Mouse (Mus musculus): ENCODE measurements around the gene Atf4.
A peak's percentile ranks its signal among the peaks of the same experiment; 100 is the strongest.

The Atf4 gene

DNA sequence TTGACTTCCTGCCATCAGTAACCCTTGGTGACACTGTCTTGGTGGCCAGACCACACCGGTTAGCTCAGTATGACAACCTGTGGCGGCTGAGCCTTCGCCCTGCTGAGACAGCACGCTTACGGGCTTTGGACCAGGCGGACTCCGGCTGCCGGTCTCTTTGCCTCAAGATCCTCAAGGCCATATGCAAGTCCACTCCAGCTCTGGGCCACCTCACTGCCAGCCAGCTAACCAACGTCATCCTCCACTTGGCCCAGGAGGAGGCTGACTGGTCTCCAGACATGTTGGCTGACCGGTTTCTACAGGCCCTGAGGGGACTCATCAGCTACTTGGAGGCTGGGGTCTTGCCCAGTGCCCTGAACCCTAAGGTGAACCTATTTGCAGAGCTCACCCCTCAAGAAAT, 5.3 kb upstream of the Atf4 start:
- DNase-seq (ENCODE audit: low read depth, low spot score), result no peak

GRCm38 (mm10) chr15:80250586-80250985, 4.4 kb upstream of the Atf4 start:
- DNase-seq (ENCODE audit: low read depth, low spot score), result no peak

GRCm38 (mm10) chr15:80253530-80253929, 1.5 kb upstream of the Atf4 start:
- DNase-seq (ENCODE audit: low read depth, low spot score), result no peak

GRCm38 (mm10) chr15:80254207-80254606, 777 bp upstream of the Atf4 start:
- no peak for DNase-seq (ENCODE audit: low read depth, low spot score)

GRCm38 (mm10) chr15:80255646-80256121, 700 bp downstream of the Atf4 start:
- DNase-seq (ENCODE audit: low read depth, low spot score), result peak; percentile 84

DNA sequence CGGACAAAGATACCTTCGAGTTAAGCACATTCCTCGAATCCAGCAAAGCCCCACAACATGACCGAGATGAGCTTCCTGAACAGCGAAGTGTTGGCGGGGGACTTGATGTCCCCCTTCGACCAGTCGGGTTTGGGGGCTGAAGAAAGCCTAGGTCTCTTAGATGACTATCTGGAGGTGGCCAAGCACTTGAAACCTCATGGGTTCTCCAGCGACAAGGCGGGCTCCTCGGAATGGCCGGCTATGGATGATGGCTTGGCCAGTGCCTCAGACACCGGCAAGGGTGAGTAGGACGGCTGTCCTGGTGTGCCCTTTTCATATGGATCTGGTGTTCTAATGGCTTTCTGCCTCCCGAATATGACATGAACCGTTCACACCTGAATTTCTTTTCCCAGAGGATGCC, 1.3 kb downstream of the Atf4 start:
- no peak for DNase-seq (ENCODE audit: low read depth, low spot score)

- no peak for DNase-seq (ENCODE audit: low read depth, low spot score)
Observed at GRCm38 (mm10) chr15:80256656-80257601, 1.9 kb downstream of the Atf4 start.

DNA sequence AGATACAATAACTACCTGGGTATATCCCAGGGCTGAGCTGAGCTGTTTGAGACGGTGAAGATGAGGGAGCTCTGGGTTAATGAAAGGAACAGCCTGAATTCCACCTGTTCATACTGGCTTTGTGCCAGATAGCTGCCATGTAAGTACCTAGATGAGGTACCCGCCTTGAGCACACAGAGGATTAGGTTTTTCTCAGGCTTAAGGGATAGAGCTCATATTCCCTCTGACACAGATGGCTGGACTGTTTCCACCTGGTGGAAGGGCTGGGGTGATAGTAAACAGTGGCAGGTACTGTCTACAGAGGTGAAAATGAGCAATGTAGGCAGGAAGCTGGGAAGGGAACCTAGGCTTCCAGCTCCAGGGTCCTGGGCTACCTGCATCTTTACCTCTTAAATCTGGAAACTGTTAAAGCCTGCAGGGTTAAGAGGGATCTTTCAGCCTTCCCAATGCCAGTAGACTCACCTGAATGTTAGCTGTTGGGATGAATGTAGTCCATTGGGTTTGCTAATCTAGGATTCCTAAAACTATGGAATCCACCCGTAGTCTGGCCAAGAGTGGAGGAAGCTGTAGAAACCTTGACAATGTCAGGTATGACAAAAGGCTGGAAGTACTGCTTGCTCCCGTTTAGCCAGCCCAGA, 2.7 kb downstream of the Atf4 start:
- DNase-seq (ENCODE audit: low read depth, low spot score), result no peak

GRCm38 (mm10) chr15:80258240-80259170, 3.5 kb downstream of the Atf4 start:
- no peak for DNase-seq (ENCODE audit: low read depth, low spot score)

DNA sequence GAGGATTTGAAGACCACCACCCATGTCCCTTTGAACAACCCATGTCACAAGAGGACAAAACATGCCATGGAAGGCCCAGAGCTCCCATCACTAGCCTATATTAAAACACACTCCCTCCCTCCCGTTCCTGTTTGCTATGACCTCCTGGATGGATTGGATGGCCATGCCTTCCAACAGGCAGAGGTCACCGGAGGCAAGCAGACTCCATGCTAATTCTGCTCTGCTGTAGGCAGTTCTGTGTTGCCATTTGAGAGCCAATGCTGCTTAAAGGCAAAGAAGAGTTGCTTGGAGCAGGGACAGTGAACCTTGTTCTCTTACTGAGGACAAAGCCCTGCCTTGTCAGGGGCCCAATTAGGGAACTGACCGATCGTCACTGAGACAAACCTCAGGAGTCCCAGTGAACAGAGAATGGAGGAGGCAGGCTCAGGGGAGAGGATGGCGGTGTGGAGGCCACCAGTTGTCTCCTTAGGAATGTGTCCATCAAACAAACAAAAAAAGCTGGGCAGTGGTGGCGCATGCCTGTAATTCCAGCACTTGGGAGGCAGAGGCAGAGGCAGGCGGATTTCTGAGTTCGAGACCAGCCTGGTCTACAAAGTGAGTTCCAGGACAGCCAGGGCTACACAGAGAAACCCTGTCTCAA, 4.5 kb downstream of the Atf4 start:
- no peak for DNase-seq (ENCODE audit: low read depth, low spot score)

GRCm38 (mm10) chr15:80260677-80261076, 5.7 kb downstream of the Atf4 start:
- peak; percentile 85 for DNase-seq (ENCODE audit: low read depth, low spot score)

DNA sequence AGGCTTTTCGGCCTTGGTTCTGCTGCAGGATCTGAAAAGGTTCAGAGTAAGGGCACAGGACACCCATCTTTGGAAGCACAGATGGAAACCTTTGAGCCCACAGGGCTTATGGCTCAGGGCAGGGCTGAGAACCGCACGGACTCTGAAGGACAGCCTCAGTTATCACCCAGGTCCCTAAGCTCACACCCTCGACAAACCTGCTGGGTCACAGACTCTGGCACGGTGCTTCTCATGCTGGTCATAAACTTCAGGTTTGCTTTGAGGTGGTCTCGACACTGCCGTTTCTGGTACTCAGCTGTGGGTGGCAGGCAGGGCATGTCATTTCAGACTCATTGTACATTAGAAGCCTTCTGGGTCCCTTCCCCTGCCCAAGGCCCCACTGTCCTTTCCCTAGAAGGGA, 6.1 kb downstream of the Atf4 start:
- DNase-seq (ENCODE audit: low read depth, low spot score), result no peak

DNA sequence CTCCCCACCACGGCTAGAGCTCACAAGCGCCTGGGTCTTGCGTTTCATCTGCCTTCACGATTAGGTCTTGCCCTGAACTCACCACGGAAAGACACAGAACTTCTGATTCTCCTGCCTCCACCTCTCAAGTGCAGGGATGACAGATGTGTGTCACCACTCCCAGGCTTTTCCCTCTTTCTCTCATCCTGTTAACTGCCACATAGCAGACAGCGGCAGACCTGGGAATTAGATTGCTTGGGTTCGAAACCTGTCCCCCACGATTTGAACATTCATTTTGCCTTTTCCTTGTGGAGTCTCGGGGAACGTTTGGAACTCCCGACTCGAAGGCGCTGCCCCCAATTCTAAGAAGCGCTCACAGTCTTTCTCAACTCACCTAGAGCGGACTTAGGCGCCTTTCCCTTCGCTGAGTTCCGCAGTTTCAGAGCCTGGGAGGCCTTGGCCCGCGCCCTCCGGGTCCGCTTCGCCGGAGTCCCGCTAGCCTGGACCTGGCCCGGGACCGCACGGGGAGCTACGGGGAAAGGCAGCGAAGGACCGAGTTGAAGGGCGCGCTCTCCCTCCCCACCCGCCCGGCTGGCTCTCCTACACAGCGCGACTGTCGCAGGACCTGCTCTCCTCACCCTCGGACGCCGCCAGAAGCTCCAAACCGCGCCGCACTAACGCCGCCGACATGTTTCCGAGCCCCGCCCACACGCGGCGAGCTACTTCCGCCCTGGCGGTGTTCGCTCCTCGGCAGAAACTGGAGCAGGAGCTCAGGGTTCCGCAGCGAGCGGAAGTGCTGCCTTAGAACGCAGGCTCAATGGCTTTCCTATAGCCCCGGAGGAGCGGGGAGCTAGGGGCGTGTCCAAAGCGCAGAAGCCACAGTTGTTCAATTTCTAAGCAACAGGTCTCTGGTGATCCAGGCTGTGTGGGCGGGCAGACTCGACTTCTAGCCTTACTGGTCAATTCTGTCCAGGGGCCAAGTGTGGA, 8.9 kb downstream of the Atf4 start, which contains the start of gene Rps19bp1:
Gene Rps19bp1, minus strand, starts transcription at position 706 of the 966 bp plus-strand sequence.
- peak; percentile 95 for DNase-seq (ENCODE audit: low read depth, low spot score)

DNA sequence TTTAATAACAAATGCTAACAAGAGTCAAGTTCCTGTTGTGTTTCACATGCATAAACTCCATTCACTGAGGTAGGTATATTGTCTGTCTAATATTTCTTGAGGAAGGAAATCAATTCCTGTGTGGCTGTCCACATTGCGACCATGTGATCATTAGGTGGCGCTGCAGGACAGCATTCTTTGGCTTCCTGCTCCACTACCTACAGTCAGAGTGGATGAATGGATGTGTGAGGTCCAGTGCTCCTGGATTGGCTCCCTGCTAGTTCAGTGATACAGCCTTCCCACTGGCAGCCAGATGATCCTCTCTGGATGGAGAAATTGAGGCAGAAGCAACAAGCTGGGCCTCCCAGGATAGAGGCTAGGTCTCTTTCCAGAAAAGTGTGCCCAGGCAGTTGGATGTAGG, 11.3 kb downstream of the Atf4 start:
- DNase-seq (ENCODE audit: low read depth, low spot score), result peak; percentile 83

DNA sequence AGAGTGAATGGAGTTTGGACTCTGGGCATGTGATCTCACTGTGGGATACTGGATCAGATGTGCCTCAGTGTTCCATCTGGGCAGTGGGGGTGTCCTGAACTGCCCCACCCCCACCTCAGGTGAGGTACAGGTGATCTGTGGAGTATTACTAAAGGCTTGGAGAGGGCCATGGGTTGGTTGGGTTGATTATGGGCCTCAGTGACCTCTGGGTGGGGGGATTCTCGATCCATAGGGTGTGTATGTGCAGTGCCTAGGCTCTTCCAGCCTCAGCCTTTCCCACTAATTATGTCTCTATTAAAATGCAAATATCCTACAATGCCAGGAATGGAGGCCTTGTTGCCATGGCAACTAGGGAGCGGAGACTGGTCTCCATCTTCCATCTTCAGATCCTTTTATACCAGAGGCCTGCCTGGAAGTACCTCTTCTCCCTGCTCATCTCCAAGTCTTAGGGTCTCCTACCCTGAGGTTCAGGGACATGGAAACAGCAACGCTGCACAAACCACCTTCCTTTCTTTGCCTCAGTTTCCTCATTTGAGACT, 16.9 kb downstream of the Atf4 start:
- DNase-seq (ENCODE audit: low read depth, low spot score), result no peak

GRCm38 (mm10) chr15:80277107-80277506, 22.1 kb downstream of the Atf4 start:
- DNase-seq (ENCODE audit: low read depth, low spot score), result no peak

GRCm38 (mm10) chr15:80277625-80278024, 22.6 kb downstream of the Atf4 start:
- peak; percentile 88 for DNase-seq (ENCODE audit: low read depth, low spot score)

DNA sequence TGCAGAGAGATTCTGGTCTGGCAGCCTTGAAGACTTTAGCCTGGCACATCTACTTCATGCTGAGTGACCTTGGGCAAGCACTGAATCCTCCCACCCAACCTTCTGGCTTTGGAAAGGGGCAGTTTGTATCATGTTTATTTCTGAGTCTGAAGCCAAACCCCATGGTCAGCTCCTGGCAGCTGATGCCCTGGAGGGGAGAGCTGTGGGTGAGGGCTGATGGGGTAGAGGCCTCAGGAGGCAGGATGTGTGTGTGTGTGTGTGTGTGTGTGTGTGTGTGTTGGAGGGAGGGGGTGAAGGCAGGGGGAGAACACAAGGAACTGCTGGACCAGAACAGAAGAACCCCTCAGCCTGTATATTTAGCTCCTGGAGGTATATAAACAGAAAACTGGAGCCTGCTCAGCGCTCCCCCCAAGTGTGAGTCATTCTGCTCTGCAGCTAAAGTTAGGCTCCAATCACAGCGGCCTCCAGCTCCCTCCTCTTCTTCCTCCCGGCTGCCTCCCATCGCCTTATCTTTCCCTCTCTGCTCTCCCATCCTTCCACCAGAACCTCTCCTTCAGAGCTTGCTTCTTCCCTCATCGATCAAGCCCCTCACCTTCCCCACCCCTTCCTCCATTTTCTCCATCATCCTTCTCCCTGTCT, 23.3 kb downstream of the Atf4 start:
- DNase-seq (ENCODE audit: low read depth, low spot score), result no peak

DNA sequence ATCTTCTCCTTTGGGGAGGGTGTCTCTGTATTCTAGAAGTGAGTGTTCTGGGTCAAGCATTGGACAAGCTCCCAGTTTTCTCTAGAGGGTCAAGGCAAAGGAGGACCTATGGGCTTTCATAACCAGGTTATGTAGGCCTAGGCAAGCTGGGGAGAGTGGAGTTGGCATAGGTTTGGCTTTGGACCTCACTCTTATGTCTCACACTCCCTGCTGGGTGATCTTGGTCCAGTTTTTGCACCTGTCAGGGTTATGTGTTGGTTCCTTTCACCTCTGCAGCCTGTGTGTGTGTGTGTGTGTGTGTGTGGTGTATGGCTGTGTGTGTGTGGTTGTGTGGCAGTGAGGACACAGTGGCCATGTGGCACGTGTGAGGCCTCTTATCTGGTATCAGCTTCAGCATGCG, 24.1 kb downstream of the Atf4 start:
- DNase-seq (ENCODE audit: low read depth, low spot score), result no peak
